Mouse (Mus musculus): ENCODE data around the gene Pcyox1.

DNA sequence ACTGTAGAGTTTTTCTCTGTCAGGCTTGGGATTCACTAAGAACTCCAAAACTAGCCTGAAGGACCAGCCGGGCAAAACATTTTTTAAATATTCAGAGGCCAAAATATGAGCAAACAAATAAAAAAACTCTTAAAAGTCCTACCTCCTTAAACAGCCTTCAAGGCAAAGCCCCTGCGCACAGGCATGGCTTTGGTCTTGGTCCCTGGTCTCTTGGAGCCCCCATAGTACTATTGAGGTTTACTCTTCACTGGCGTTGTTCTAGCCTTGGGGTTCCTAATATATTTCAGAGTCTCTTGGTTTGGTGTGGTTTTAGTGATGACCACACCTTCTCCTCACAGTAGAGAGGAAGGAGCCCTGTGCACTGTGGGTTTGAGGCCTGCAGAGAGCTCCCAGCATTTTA, 34.6 kb upstream of the Pcyox1 start:
- TF ChIP-seq FOSL1 (IDR thresholded peaks at IDR 0.05; ENCODE audit: insufficient read depth, low read length, poor library complexity, severe bottlenecking), result no peak
- TF ChIP-seq MYOD1 (IDR thresholded peaks at IDR 0.05; ENCODE audit: control insufficient read depth, insufficient read length, low read depth), result no peak
- TF ChIP-seq CTCF (IDR thresholded peaks at IDR 0.05; ENCODE audit: control insufficient read depth, insufficient read depth, insufficient read length), result no peak
